Mouse (Mus musculus) limb, embryonic 13.5 days (tissue): ENCODE measurements around the gene Rpsa. TPM values are rescaled to one million over a fixed set of nuclear protein-coding genes. Genes with fewer than 3 reads are reported as not detected.

Source experiments
- polyA plus RNA-seq: library from polyadenylated mRNA; unstranded; fragments of >200 nt; fragmentation: Nextera tagmentation; extraction: Ambion mirVana; gene quantifications from 2 replicates; pipeline ENCODE4 v1.2.1, GENCODE M21; 2015

The Rpsa gene
- polyA plus RNA-seq, 1 experiment from 2014 or later, result 1,301 TPM

Other genes starting within 250 kb of the Rpsa start
- 51.5 and 60.3 TPM in 2 replicates for gene Wdr48, start 232.8 kb upstream of the Rpsa start, polyA plus RNA-seq
- gene Gorasp1, start 190.1 kb upstream of the Rpsa start, polyA plus RNA-seq, result 29.5 and 31.5 TPM in 2 replicates
- 0.18 and 0.20 TPM in 2 replicates for gene Ttc21a, start 190.1 kb upstream of the Rpsa start, polyA plus RNA-seq
- gene Csrnp1, start 143.0 kb upstream of the Rpsa start, polyA plus RNA-seq, result 4.5 and 6.4 TPM in 2 replicates
- 0.70 and 1.0 TPM in 2 replicates for gene Xirp1, start 104.1 kb upstream of the Rpsa start, polyA plus RNA-seq
- gene Cx3cr1, start 57.8 kb upstream of the Rpsa start, polyA plus RNA-seq, result 10.2 and 11.0 TPM in 2 replicates
- gene Ccr8, start 35.6 kb upstream of the Rpsa start, polyA plus RNA-seq, result 0.76 and 0.97 TPM in 2 replicates
- gene Slc25a38, start 17.3 kb upstream of the Rpsa start, polyA plus RNA-seq, result 34.0 and 37.3 TPM in 2 replicates
- gene Mobp, start 22.0 kb downstream of the Rpsa start, polyA plus RNA-seq, result not detected in 2 replicates
- 0.32 and 0.59 TPM in 2 replicates for gene Myrip, start 173.8 kb downstream of the Rpsa start, polyA plus RNA-seq